Mouse (Mus musculus) midbrain, postnatal 0 days (tissue): ENCODE data around the gene Msantd3. TPM values are rescaled to one million over a fixed set of nuclear protein-coding genes. Genes with fewer than 3 reads are reported as not detected.

ENCODE experiments used
- ATAC-seq: fragments of 200-750 bp; cut with Nextera tagmentation; 2 replicates; pipeline ENCODE4 v1.8.0; 2017; ENCODE audit warnings: moderate number of reproducible peaks, mild to moderate bottlenecking, moderate TSS enrichment, moderate library complexity; ENCODE audit not compliant: low FRiP score
- DNase-seq: peaks from one replicate; pipeline ENCODE4 v3.0.0-alpha.2; 2015; ENCODE audit warnings: low spot score
- H3K27ac ChIP-seq: fragments of 300-500 bp; sonication (generic); 2 replicates; pipeline ENCODE4 v1.5.1; 2014; ENCODE audit warnings: low read depth, mild to moderate bottlenecking, low read length, mixed read lengths
- H3K27me3 ChIP-seq: fragments of 300-500 bp; sonication (generic); 2 replicates; pipeline ENCODE4 v1.6.1; 2014; ENCODE audit warnings: low read length, control low read depth, mixed read lengths; ENCODE audit not compliant: insufficient read depth
- H3K36me3 ChIP-seq: fragments of 300-500 bp; sonication (generic); 2 replicates; pipeline ENCODE4 v1.6.1; 2014; ENCODE audit warnings: low read length, control low read depth, mixed read lengths; ENCODE audit not compliant: insufficient read depth
- H3K4me1 ChIP-seq: fragments of 300-500 bp; sonication (generic); 2 replicates; pipeline ENCODE4 v1.6.1; 2014; ENCODE audit warnings: mild to moderate bottlenecking, control low read depth, antibody characterized with exemption, low read length, mixed read lengths; ENCODE audit not compliant: insufficient read depth
- H3K4me2 ChIP-seq: fragments of 300-500 bp; sonication (generic); 2 replicates; pipeline ENCODE4 v1.6.1; 2014; ENCODE audit warnings: low read depth, mild to moderate bottlenecking, low read length, mixed read lengths; ENCODE audit not compliant: poor library complexity, severe bottlenecking
- H3K4me3 ChIP-seq: fragments of 300-500 bp; sonication (generic); 2 replicates; pipeline ENCODE4 v1.5.1; 2014; ENCODE audit warnings: low read depth, mild to moderate bottlenecking, low read length, moderate library complexity
- H3K9ac ChIP-seq: fragments of 300-500 bp; sonication (generic); replicated peaks from 2 replicates; pipeline ENCODE4 v1.6.1; 2014; ENCODE audit warnings: mild to moderate bottlenecking, low read length, moderate library complexity, mixed read lengths; ENCODE audit not compliant: poor library complexity, severe bottlenecking
- H3K9me3 ChIP-seq: fragments of 300-500 bp; sonication (generic); 2 replicates; pipeline ENCODE4 v1.6.1; 2016; ENCODE audit warnings: low read length, control low read depth
- CTCF ChIP-seq: IDR thresholded peaks from 2 replicates; pipeline ENCODE4 v1.5.1; 2016; ENCODE audit warnings: antibody characterized with exemption, mild to moderate bottlenecking
- WGBS: fragments of 180-500 bp; shearing (Covaris S2); extraction: QIAGEN DNeasy Blood & Tissue Kit; methylation state at CpG from one replicate; pipeline ENCODE4 v1.1.7; 2014; 5-methylcytosine and 5-hydroxymethylcytosine counted together
- polyA plus RNA-seq: library from polyadenylated mRNA; unstranded; fragments of >200 nt; fragmentation: Nextera tagmentation; extraction: Ambion mirVana; gene quantifications from 2 replicates; pipeline ENCODE4 v1.2.1, GENCODE M21; 2015
- total RNA-seq: library from RNA; depleted of rRNA; stranded (reverse); fragments of >200 nt; gene quantifications from 2 replicates; pipeline ENCODE4 v1.2.3, GENCODE M21; 2014; rRNA removed

Gene Msantd3
- total and polyA plus RNA-seq, 2 experiments from 2014 or later, result 27.0 to 30.3 TPM

- peaks cover 3% of the 10 kb centered on the region for H3K36me3 ChIP-seq
Measured at GRCm38 (mm10) chr4:48610251-48610650, 70.5 kb downstream of the Msantd3 start.

More at GRCm38 (mm10) chr4:48610251-48610650, 70.5 kb downstream of the Msantd3 start:
- H3K27ac ChIP-seq, result no peak overlapping the region
- DNase-seq (no peak), ATAC-seq (no peak)
- H3K4me2 ChIP-seq, result no peak overlapping the region
- H3K4me3 ChIP-seq, result no peak overlapping the region
- H3K27me3 ChIP-seq, result no peaks in the 10 kb centered on the region
- no peaks in the 10 kb centered on the region for H3K4me1 ChIP-seq
- TF ChIP-seq CTCF, result no peak
- H3K9ac ChIP-seq, result no peak overlapping the region
- H3K9me3 ChIP-seq, result no peaks in the 10 kb centered on the region
- 91% methylated on average over 6 of the region's 6 CpGs for WGBS

Other genes starting within 250 kb of the Msantd3 start
- gene Tex10, start 66.5 kb upstream of the Msantd3 start, total RNA-seq, result 23.0 and 44.0 TPM in 2 replicates
- 21.1 and 21.3 TPM in 2 replicates for gene Tex10, start 66.5 kb upstream of the Msantd3 start, polyA plus RNA-seq
- 320 and 385 TPM in 2 replicates for gene Tmeff1, start 45.2 kb downstream of the Msantd3 start, total RNA-seq
- 217 and 228 TPM in 2 replicates for gene Tmeff1, start 45.2 kb downstream of the Msantd3 start, polyA plus RNA-seq
- gene Cavin4, start 123.6 kb downstream of the Msantd3 start, total RNA-seq, result 0.76 and 1.4 TPM in 2 replicates
- gene Cavin4, start 123.6 kb downstream of the Msantd3 start, polyA plus RNA-seq, result 0.79 and 1.0 TPM in 2 replicates